Mouse (Mus musculus) gastrocnemius, adult 8-10 months (tissue): Measurements from ENCODE around the gene Lztr1. TPM values are rescaled to one million over a fixed set of nuclear protein-coding genes. Genes with fewer than 3 reads are reported as not detected.

Experiments used
- DNase-seq, 2 experiments: peaks; one replicate each; pipeline ENCODE4 v3.0.0; 2022; ENCODE audit warnings: low spot score in 2 of 2
- total RNA-seq, 4 experiments: library from RNA; stranded (reverse); gene quantifications; 2 replicates each; pipeline ENCODE4 v1.2.4; 2022

Gene Lztr1
- 10 to 100 TPM; 20.3 to 26.1 (median 23.5) TPM for total RNA-seq

- peak; percentile 74 to 79 for DNase-seq
Measured at GRCm38 (mm10) chr16:17508546-17509239, at the start of gene Lztr1. Lztr1 (plus strand) TSS chr16:17508688.

GRCm38 (mm10) chr16:17460254-17460653, 48.2 kb upstream of the Lztr1 start:
- no peak for DNase-seq

GRCm38 (mm10) chr16:17461596-17461995, 46.9 kb upstream of the Lztr1 start:
- no peak for DNase-seq

GRCm38 (mm10) chr16:17463184-17463583, 45.3 kb upstream of the Lztr1 start:
- DNase-seq = no peak

- no peak for DNase-seq
Measured at GRCm38 (mm10) chr16:17466875-17467663, 41.4 kb upstream of the Lztr1 start.

GRCm38 (mm10) chr16:17472498-17472897, 36.0 kb upstream of the Lztr1 start:
- DNase-seq = no peak

- no peak for DNase-seq
Measured at GRCm38 (mm10) chr16:17474091-17474490, 34.4 kb upstream of the Lztr1 start.

GRCm38 (mm10) chr16:17474761-17475160, 33.7 kb upstream of the Lztr1 start:
- DNase-seq = no peak

GRCm38 (mm10) chr16:17475326-17475725, 33.2 kb upstream of the Lztr1 start:
- no peak for DNase-seq

- no peak for DNase-seq
Measured at GRCm38 (mm10) chr16:17478331-17478943, 30.1 kb upstream of the Lztr1 start.

- no peak for DNase-seq
Measured at GRCm38 (mm10) chr16:17481465-17481864, 27.0 kb upstream of the Lztr1 start.

GRCm38 (mm10) chr16:17486505-17486904, 22.0 kb upstream of the Lztr1 start:
- DNase-seq = no peak

GRCm38 (mm10) chr16:17488478-17489468, 19.7 kb upstream of the Lztr1 start:
- no peak for DNase-seq

- DNase-seq = no peak
Measured at GRCm38 (mm10) chr16:17489469-17490111, 18.9 kb upstream of the Lztr1 start, which contains the start of gene Aifm3. Aifm3 (plus strand) TSS chr16:17489611.

- no peak for DNase-seq
Measured at GRCm38 (mm10) chr16:17491154-17491553, 17.3 kb upstream of the Lztr1 start.

- DNase-seq = no peak
Measured at GRCm38 (mm10) chr16:17491896-17492561, 16.5 kb upstream of the Lztr1 start.

- no peak for DNase-seq
Measured at GRCm38 (mm10) chr16:17496499-17497305, 11.8 kb upstream of the Lztr1 start.

GRCm38 (mm10) chr16:17499249-17499883, 9.1 kb upstream of the Lztr1 start:
- no peak for DNase-seq

- DNase-seq = no peak
Measured at GRCm38 (mm10) chr16:17502681-17503080, 5.8 kb upstream of the Lztr1 start.
